In the genomic region with DNA sequence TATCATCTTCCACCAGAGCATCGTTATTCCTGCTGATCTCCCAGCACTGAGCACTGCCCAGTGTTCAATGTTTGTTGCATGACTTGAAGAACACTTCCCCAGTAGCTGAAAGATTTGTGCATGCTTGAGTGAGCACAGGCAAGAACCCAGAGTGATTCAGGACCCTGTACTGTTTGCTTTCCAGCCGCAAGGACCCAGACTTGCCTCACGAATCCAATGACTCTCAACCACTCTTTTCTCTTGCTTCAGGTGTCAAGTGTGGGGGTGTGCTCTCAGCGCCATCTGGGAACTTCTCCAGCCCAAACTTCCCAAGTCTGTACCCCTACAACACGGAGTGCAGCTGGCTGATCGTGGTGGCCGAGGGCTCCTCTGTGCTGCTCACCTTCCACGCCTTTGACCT, we compare ENCODE assay signal across 29 mouse cellular contexts. TPM values are rescaled to one million over a fixed set of nuclear protein-coding genes. Genes with fewer than 3 reads are reported as not detected.
"Had no signal": no experiment of that assay in that cellular context is flagged by ENCODE, and none has a peak within 500 bp of the region (broad histone marks: within the 10 kb centered on the region; RNA-seq: fewer than 3 reads in every experiment).

No protein-coding gene starts in this region.

- H3K9me3 ChIP-seq: intestine, embryonic 15.5 days; kidney, embryonic 15.5 days; limb, embryonic 12.5 days; limb, embryonic 15.5 days; midbrain, embryonic 13.5 days; neural tube, embryonic 12.5 days; stomach, embryonic 15.5 days had no signal

- ATAC-seq: liver, postnatal 0 days; midbrain, embryonic 13.5 days had no signal

- H3K27me3 ChIP-seq: intestine, embryonic 15.5 days; limb, embryonic 12.5 days; limb, embryonic 15.5 days; midbrain, embryonic 13.5 days; neural tube, embryonic 12.5 days; stomach, embryonic 15.5 days had no signal

- H3K4me2 ChIP-seq: intestine, embryonic 15.5 days; kidney, embryonic 15.5 days; limb, embryonic 12.5 days; limb, embryonic 15.5 days; liver, embryonic 11.5 days; lung, embryonic 14.5 days; midbrain, embryonic 13.5 days; neural tube, embryonic 12.5 days; stomach, embryonic 15.5 days had no signal

- H3K9ac ChIP-seq: intestine, embryonic 15.5 days; kidney, embryonic 15.5 days; limb, embryonic 12.5 days; limb, embryonic 15.5 days; liver, embryonic 14.5 days; liver, postnatal 0 days; lung, embryonic 14.5 days; midbrain, embryonic 13.5 days; neural tube, embryonic 12.5 days; stomach, embryonic 15.5 days had no signal

- H3K36me3 ChIP-seq: intestine, embryonic 15.5 days; kidney, embryonic 15.5 days; limb, embryonic 12.5 days; limb, embryonic 15.5 days; midbrain, embryonic 13.5 days; neural tube, embryonic 12.5 days; stomach, embryonic 15.5 days had no signal

- H3K27ac ChIP-seq: intestine, embryonic 15.5 days; kidney, embryonic 15.5 days; left cerebral cortex, adult 2 months; limb, embryonic 12.5 days; limb, embryonic 15.5 days; liver, embryonic 14.5 days; macrophage; midbrain, embryonic 13.5 days; neural tube, embryonic 12.5 days; stomach, embryonic 15.5 days had no signal

- DNase-seq: kidney, adult 11 months; kidney, adult 8-10 months; kidney, postnatal 10 days; kidney, postnatal 36 days; layer of hippocampus, postnatal 36 days; liver, postnatal 0 days; lung, embryonic 14.5 days; retina, postnatal 1 day; right cerebral cortex, postnatal 25 days; spleen, adult 18-20 months; thymus, postnatal 25 days had no signal

- H3K4me3 ChIP-seq: intestine, embryonic 15.5 days; kidney, embryonic 15.5 days; left cerebral cortex, adult 2 months; limb, embryonic 12.5 days; limb, embryonic 15.5 days; midbrain, embryonic 13.5 days; neural tube, embryonic 12.5 days; stomach, embryonic 15.5 days had no signal

RNA-seq across cellular contexts. Expression of gene Cdcp2, which starts 5.5 kb away (rescaled TPM):
- total RNA-seq: layer of hippocampus, adult 8-10 months; layer of hippocampus, postnatal 10 days; layer of hippocampus, postnatal 36 days; left cerebral cortex, adult 2 months; left cerebral cortex, postnatal 10 days; left cerebral cortex, postnatal 36 days; megakaryocyte, adult 5-6 weeks; neutrophil, adult 5-6 weeks had no signal
- polyA plus RNA-seq: intestine, embryonic 15.5 days; limb, embryonic 12.5 days; limb, embryonic 15.5 days; liver, embryonic 11.5 days; liver, embryonic 14.5 days; liver, postnatal 0 days; lung, embryonic 14.5 days; macrophage; midbrain, embryonic 13.5 days; stomach, embryonic 15.5 days; thymus, postnatal 0 days had no signal
